Mouse (Mus musculus) embryonic facial prominence, embryonic 14.5 days (tissue): ENCODE measurements at regions not wholly inside any gene's neighbourhood (a gene's known extent, or its start where the extent isn't known, plus 50 kb on each side); places are given as distances from the start of the nearest gene placed in this dataset.

Source experiments
- ATAC-seq: fragments of 200-750 bp; cut with Nextera tagmentation; 2 replicates; pipeline ENCODE4 v1.8.0; 2017; ENCODE audit warnings: low read depth, moderate number of reproducible peaks, moderate TSS enrichment
- DNase-seq: peaks from one replicate; pipeline ENCODE4 v3.0.0-alpha.2; 2015; ENCODE audit warnings: low spot score
- H3K27ac ChIP-seq: fragments of 300-500 bp; sonication (generic); replicated peaks from 2 replicates; pipeline ENCODE4 v1.5.1; 2014; ENCODE audit warnings: low read depth, mild to moderate bottlenecking, low read length, moderate library complexity
- H3K27me3 ChIP-seq: fragments of 300-500 bp; sonication (generic); replicated peaks from 2 replicates; pipeline ENCODE4 v1.6.1; 2014; ENCODE audit warnings: low read length; ENCODE audit not compliant: control insufficient read depth, insufficient read depth
- H3K36me3 ChIP-seq: fragments of 300-500 bp; sonication (generic); 2 replicates; pipeline ENCODE4 v1.6.1; 2014; ENCODE audit warnings: low read length, mixed read lengths; ENCODE audit not compliant: control insufficient read depth, insufficient read depth
- H3K4me1 ChIP-seq: fragments of 300-500 bp; sonication (generic); 2 replicates; pipeline ENCODE4 v1.6.1; 2014; ENCODE audit warnings: antibody characterized with exemption, low read length; ENCODE audit not compliant: control insufficient read depth, insufficient read depth
- H3K4me2 ChIP-seq: fragments of 300-500 bp; sonication (generic); 2 replicates; pipeline ENCODE4 v1.6.1; 2014; ENCODE audit warnings: low read depth, mild to moderate bottlenecking, low read length, moderate library complexity, mixed read lengths
- H3K4me3 ChIP-seq: fragments of 300-500 bp; sonication (generic); 2 replicates; pipeline ENCODE4 v1.5.1; 2014; ENCODE audit warnings: low read depth, mild to moderate bottlenecking, low read length
- H3K9ac ChIP-seq: fragments of 300-500 bp; sonication (generic); 2 replicates; pipeline ENCODE4 v1.6.1; 2014; ENCODE audit warnings: low read depth, mild to moderate bottlenecking, low read length, moderate library complexity, mixed read lengths
- H3K9me3 ChIP-seq: fragments of 300-500 bp; sonication (generic); 2 replicates; pipeline ENCODE4 v1.6.1; 2016; ENCODE audit warnings: low read length; ENCODE audit not compliant: control insufficient read depth
- WGBS: fragments of 180-500 bp; shearing (Covaris S2); extraction: QIAGEN DNeasy Blood & Tissue Kit; methylation state at CpG from one replicate; pipeline ENCODE4 v1.1.7; 2014; 5-methylcytosine and 5-hydroxymethylcytosine counted together

GRCm38 (mm10) chr9:63052181-63052580, 64.5 kb upstream of the Pias1 start:
- no peak for ATAC-seq
- peaks cover 7% of the 10 kb centered on the region for H3K4me1 ChIP-seq
- peak overlapping the region; percentile 72 for H3K27ac ChIP-seq
- H3K36me3 ChIP-seq: no peaks in the 10 kb centered on the region
- no peaks in the 10 kb centered on the region for H3K9me3 ChIP-seq
- H3K4me2 ChIP-seq: no peak overlapping the region
- no peak for DNase-seq
- 45% methylated on average over 4 of the region's 4 CpGs for WGBS
- H3K27me3 ChIP-seq: no peaks in the 10 kb centered on the region
- H3K9ac ChIP-seq: no peak overlapping the region
- no peak overlapping the region for H3K4me3 ChIP-seq

- DNase-seq: peak; percentile 88
- peak overlapping the region; percentile 72 for H3K27ac ChIP-seq
- H3K9ac ChIP-seq: no peak overlapping the region
- peaks cover 7% of the 10 kb centered on the region for H3K4me1 ChIP-seq
- ATAC-seq: peak; percentile 47; the same call in 1 of the 2 replicates
- H3K9me3 ChIP-seq: no peaks in the 10 kb centered on the region
- no peak overlapping the region for H3K4me3 ChIP-seq
- WGBS: 32% methylated on average over 4 of the region's 4 CpGs
- no peaks in the 10 kb centered on the region for H3K36me3 ChIP-seq
- H3K27me3 ChIP-seq: no peaks in the 10 kb centered on the region
- H3K4me2 ChIP-seq: no peak overlapping the region
Observed at GRCm38 (mm10) chr9:63051631-63052030, 63.9 kb upstream of the Pias1 start.

GRCm38 (mm10) chr9:63049290-63049689, 61.6 kb upstream of the Pias1 start:
- Histone ChIP-seq H3K4me3 (no peak overlapping the region), H3K9me3 (no peaks in the 10 kb centered on the region), H3K36me3 (no peaks in the 10 kb centered on the region), H3K27me3 (no peaks in the 10 kb centered on the region), H3K27ac (no peak overlapping the region), H3K4me2 (no peak overlapping the region), H3K4me1 (peaks cover 7% of the 10 kb centered on the region), H3K9ac (no peak overlapping the region)
- no peak for ATAC-seq
- WGBS: 75% methylated on average over 5 of the region's 5 CpGs
- no peak for DNase-seq

DNA sequence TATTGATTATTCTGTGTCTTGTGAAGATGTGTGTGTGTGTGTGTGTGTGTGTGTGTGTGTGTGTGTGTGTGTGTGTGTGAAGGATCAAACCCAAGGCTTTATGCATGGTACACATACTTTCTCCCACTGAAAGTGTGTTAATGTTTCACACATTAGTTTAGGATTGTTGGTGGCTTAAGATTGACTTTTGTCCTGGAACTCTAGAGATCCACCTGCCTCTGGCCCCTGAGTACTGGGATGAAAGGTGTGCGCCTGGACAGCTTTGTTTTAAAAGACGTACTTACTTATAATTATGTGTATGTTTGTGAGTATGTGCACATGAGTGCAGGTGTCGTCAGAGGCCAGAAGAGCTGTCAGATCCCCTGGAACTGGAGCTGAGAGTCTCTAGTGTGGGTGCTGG, 59.3 kb upstream of the Pias1 start:
- Histone ChIP-seq H3K4me2 (no peak overlapping the region), H3K9ac (no peak overlapping the region), H3K4me1 (peaks cover 14% of the 10 kb centered on the region), H3K9me3 (no peaks in the 10 kb centered on the region), H3K27ac (no peak overlapping the region), H3K4me3 (no peak overlapping the region), H3K36me3 (no peaks in the 10 kb centered on the region), H3K27me3 (no peaks in the 10 kb centered on the region)
- 91% methylated on average over 3 of the region's 3 CpGs for WGBS
- no peak for ATAC-seq
- no peak for DNase-seq

GRCm38 (mm10) chr9:63045531-63045930, 57.8 kb upstream of the Pias1 start:
- ATAC-seq (no peak), DNase-seq (no peak)
- Histone ChIP-seq H3K9ac (no peak overlapping the region), H3K4me2 (no peak overlapping the region), H3K4me3 (no peak overlapping the region), H3K4me1 (peaks cover 6% of the 10 kb centered on the region; the same call in 1 of the 2 replicates), H3K27ac (no peak overlapping the region), H3K27me3 (no peaks in the 10 kb centered on the region), H3K36me3 (no peaks in the 10 kb centered on the region), H3K9me3 (no peaks in the 10 kb centered on the region)
- 86% methylated on average over 4 of the region's 4 CpGs for WGBS

- Histone ChIP-seq H3K4me3 (no peak overlapping the region), H3K4me2 (no peak overlapping the region), H3K9me3 (no peaks in the 10 kb centered on the region), H3K27ac (no peak overlapping the region), H3K36me3 (no peaks in the 10 kb centered on the region), H3K27me3 (no peaks in the 10 kb centered on the region), H3K9ac (no peak overlapping the region), H3K4me1 (peaks cover 6% of the 10 kb centered on the region; the same call in 1 of the 2 replicates)
- DNase-seq (no peak), ATAC-seq (no peak)
- WGBS: 32% methylated on average over 3 of the region's 3 CpGs
Observed at GRCm38 (mm10) chr9:63043304-63043703, 55.6 kb upstream of the Pias1 start.

DNA sequence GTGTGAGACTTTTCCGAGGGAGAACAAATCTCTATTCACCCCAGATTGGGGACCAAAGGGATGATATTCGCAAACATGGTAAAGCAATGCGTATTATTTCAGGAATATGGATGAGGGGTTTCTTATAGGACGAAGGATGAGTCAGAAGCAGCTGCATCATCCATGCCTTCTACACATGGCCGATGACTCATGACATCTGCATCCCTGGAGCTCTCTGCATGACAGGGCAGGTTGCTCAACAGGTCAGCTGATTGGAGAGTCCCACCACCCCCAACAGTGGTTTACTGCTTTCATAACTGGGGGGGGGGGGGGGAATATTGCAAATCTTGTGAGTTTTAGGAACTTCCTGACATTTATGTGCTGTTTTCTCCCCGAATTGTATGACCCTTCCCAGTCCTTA, 50.3 kb upstream of the Pias1 start:
- no peak overlapping the region for H3K4me2 ChIP-seq
- no peaks in the 10 kb centered on the region for H3K27me3 ChIP-seq
- no peak overlapping the region for H3K4me3 ChIP-seq
- DNase-seq (no peak), ATAC-seq (no peak)
- 83% methylated on average over 6 of the region's 6 CpGs for WGBS
- no peaks in the 10 kb centered on the region for H3K9me3 ChIP-seq
- H3K36me3 ChIP-seq: no peaks in the 10 kb centered on the region
- 0 out of 2 replicates have a peak, but pooled peaks cover under 1% of the 10 kb centered on the region for H3K4me1 ChIP-seq
- H3K27ac ChIP-seq: no peak overlapping the region
- H3K9ac ChIP-seq: no peak overlapping the region
